Mouse (Mus musculus) cerebellum, adult 9-10 months (tissue): ENCODE measurements around the gene Ssbp2.
A peak's percentile ranks its signal among the peaks of the same experiment; 100 is the strongest.

Source experiments
- DNase-seq: peaks from one replicate; pipeline ENCODE4 v3.0.0; 2022

The Ssbp2 gene

DNA sequence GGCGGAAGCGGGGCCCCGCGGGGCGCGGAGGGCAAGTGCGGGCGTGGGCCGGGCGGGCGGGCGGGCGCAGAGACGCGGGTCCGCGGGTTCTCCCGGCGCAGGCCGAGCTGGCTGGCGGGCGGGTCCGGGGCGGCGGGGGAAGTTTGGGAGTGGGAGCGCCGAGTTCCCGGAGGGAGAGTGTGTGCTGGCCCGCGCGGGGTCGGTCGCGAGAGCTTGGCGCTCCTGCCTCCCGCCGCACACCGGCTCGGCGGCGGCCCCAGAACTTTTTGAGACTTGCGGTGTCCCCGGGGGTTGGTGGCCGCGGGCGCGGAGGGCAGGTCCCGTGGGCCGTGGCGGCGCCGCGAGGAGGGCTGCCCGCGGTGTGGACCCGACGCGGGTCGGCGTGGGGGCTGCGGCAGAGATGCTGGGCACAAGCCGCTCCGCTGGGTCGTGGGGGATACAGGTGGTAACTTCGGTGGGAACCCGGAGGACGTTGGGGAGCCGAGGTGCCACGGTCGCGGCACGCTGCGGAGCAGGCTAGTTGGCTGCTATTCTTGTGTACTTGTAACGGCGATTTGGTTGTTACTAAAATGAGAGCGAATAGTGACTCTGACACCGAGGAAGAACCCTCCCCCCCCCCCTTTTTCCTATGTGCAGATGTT, 1.7 kb downstream of the Ssbp2 start:
- peak; percentile 38 for DNase-seq

DNA sequence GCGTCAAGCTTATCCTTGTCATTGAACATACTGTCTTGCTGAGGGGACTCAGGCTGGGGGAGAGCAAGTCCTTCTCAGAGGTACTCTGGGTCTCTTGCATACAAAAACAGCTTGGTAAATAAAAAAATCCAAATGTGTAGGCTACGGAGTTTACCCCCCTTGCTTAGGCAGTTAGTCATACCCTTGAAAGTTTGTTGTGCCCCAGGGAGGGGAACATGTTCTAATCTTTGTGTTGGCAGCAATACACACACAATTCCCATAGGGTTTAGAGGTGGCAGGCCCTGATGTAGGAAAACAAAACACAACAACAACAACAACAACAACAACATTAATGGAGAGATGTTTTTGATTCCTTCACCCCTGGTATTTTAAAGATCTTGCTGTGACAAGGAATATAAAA, 2.3 kb downstream of the Ssbp2 start:
- peak; percentile 36 for DNase-seq

GRCm38 (mm10) chr13:91462893-91463481, 2.9 kb downstream of the Ssbp2 start:
- peak; percentile 68 for DNase-seq

- DNase-seq = no peak
These were observed 5.1 kb downstream of the Ssbp2 start for GRCm38 (mm10) chr13:91465002-91465715.

GRCm38 (mm10) chr13:91471566-91471965, 11.5 kb downstream of the Ssbp2 start:
- DNase-seq = no peak

- no peak for DNase-seq
These were observed 11.9 kb downstream of the Ssbp2 start for GRCm38 (mm10) chr13:91471980-91472379.

- peak; percentile 46 for DNase-seq
These were observed 13.4 kb downstream of the Ssbp2 start for GRCm38 (mm10) chr13:91473527-91473926.

DNA sequence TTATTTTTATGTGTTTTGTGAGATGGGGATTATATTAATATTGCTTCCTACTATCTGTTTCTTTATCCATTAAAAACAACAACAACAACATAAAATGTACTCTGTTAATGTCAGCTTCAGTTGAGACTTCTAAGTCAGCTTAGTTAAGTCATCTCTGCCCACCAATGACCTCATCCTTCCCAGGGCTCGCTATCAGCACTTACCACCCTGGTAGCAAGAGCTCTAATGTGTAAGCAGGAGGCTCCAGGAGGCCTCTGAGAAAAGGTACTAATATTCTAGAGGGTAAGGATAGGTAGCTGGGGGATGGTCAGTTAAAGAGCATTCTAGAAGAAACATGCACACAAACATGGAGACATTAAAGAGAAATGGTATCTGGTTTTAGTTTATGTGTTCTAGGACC, 13.9 kb downstream of the Ssbp2 start:
- no peak for DNase-seq

GRCm38 (mm10) chr13:91475888-91476287, 15.8 kb downstream of the Ssbp2 start:
- DNase-seq = no peak

DNA sequence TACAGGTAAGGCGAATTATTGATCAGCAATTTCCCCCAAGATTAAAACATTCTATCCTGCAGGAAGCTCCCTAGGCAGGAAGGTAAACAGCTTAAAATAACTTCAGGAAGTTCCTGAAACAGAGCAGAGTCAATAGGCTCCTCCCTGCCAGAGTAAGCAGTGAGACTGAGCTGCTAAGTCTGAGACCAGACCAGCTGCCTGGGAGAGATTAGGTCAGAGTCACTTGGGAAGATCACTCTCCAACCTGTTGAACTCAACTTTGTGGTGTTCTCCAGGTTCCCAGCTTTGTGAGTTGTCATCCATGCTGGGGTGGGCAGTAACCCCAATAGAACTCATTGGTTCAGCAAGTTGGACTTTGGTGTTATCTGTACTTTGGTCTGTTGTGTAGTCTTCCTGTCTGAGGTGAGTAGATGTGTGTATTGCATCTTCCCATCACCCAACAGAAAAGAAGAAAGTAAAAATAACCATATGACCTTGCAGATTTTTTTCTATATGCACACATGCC, 16.6 kb downstream of the Ssbp2 start:
- DNase-seq = no peak

DNA sequence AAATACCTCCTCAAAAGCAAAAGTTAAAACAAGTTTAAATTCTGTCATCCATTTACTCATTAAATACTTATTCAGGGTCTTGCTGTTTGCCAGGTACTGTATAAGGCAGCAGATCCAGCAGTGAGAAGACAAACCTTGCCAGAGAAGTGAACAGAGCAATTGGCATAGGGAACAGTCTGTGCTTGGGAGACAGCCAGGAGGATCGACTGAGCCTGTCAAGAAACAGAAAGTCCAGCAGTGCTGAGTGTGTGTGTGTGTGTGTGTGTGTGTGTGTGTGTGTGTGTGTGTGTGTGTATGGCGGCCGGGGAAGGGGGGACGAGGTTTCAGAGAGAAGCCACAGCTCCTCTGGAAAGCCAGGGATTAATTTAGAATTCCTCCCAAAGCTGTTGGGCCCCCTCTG, 17.9 kb downstream of the Ssbp2 start:
- DNase-seq = peak; percentile 68

DNA sequence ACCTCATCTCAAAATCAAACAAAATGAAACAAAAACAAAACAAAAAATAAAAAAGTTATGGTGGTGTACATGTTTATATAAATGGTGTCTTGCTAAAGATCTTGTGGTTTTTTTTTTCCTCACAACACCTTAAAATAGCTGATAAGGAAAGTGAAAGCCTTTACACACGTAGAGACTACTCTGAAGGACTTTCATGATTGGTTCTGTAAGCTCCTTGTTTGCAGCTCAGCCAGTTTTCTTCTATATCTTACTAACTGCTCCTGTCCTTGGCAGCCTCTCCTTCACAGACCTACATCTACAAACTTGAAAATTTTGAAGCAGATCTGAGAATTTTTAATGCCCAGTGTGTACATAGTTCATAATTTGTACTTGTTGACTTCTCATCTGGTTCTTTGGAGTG, 24.2 kb downstream of the Ssbp2 start:
- DNase-seq = no peak

GRCm38 (mm10) chr13:91492133-91492532, 32.0 kb downstream of the Ssbp2 start:
- no peak for DNase-seq

GRCm38 (mm10) chr13:91497055-91497454, 37.0 kb downstream of the Ssbp2 start:
- DNase-seq = no peak

GRCm38 (mm10) chr13:91501735-91502134, 41.7 kb downstream of the Ssbp2 start:
- no peak for DNase-seq

DNA sequence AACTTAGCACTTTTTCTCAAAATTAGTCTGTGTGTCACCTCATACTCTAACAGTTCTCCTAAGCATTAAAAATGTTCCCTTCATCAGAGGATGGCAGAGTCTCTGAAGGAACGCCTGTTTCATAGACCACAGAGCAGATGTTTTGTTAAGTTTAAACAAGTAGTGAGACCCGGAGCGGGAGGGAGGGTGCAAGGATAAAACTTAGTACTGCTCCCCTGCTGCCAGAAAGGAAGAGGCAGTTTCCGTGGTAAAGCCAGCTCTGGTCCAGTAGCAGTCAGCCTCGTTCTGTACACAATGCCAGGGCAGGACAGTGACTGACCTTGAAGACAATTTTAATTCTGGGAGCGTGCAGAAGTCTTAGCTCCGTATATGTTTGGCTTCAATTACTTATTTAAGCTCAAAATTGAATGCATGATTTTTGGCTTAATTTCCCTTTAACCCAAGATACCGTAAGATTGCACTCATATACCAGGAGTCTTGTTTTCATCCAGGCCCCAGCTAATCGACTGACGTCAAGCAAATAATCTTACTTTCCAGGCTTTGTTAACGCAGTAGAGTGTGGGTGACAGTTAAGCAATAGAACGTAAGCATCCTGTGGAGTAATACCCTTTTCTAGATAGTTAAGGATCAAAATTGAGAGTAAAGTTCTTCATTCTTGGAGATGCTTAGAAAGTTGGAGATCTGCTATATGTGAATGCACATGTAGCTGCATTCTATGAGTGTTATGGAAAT, 42.7 kb downstream of the Ssbp2 start:
- DNase-seq = no peak

DNA sequence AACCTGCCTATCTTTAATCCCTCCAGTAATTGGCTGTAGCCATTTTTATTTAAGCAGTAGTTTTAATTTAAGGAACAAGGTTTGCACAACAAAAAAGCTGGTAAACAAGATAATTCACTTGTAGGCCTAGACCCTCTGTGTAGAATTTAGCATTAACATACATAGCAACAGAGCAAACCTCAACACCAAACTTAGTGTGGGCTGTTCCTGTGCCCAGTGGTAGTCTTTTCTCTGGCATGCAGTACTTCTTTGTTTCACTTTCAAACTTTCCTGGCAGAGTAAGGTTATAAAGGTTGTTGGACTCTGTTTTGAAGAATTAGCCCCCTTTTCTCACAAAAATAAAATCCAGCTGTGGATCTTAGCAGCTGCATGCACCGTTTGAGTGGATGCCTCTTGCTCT, 48.9 kb downstream of the Ssbp2 start:
- DNase-seq = no peak

DNA sequence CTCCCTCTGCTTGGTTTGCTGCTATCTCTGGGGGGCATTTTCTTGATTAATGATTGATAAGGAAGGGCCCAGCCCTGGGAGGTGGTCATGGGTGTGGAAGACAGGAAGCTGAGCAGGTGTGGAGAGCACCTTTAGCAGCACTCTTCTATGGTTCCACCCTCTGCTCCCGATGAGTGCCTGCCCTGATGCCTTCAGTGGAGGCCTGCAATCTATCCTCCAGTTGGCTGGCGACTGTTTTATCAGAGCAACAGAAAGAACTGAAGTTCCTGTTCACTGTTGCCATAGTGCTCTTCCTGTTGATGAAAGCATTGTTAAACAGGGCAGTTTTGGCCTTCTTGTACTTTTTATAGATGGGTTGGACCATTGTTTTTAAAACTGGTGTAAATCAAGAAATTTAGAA, 49.4 kb downstream of the Ssbp2 start:
- DNase-seq = no peak

DNA sequence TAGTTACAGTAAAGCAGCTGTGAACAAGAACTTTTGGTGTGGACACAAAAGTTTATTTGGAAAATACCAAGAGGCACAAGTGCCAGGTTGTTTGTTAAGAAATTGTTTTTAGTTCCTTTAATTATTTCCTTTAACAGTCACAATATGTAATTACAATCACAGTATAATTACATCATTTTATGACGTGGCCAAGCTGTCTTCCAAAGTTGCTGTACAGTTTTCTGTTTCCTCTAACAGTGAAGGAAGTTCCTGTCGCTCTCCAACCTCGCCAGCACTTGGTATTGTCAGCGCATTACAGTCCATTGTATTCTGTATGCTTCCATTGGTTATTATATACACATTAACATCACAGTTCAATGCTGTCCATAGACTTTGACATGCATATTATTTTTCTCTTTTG, 54.9 kb downstream of the Ssbp2 start:
- DNase-seq = no peak

- DNase-seq = no peak
These were observed 60.1 kb downstream of the Ssbp2 start for GRCm38 (mm10) chr13:91520073-91520750.

GRCm38 (mm10) chr13:91520968-91521367, 60.9 kb downstream of the Ssbp2 start:
- DNase-seq = no peak

GRCm38 (mm10) chr13:91526058-91526457, 66.0 kb downstream of the Ssbp2 start:
- DNase-seq = no peak

- no peak for DNase-seq
These were observed 69.7 kb downstream of the Ssbp2 start for GRCm38 (mm10) chr13:91529821-91530220.
